Mouse (Mus musculus): ENCODE results near the gene B230118H07Rik.
"Not testable (repeated sequence)": the region's sequence is repeated elsewhere in the genome, so short reads cannot be mapped to it uniquely, and the experiment has no call there.

The B230118H07Rik gene

GRCm38 (mm10) chr2:101581418-101581817, 67.9 kb downstream of the B230118H07Rik start:
- peak; percentile 61 for DNase-seq

- DNase-seq: peak; percentile 15
Observed at GRCm38 (mm10) chr2:101580977-101581376, 68.4 kb downstream of the B230118H07Rik start.

- DNase-seq: no peak
Observed at GRCm38 (mm10) chr2:101580428-101580827, 68.9 kb downstream of the B230118H07Rik start.

- peak; percentile 7 for DNase-seq
Observed at GRCm38 (mm10) chr2:101580027-101580426, 69.3 kb downstream of the B230118H07Rik start.

- DNase-seq: peak; percentile 6
Observed at GRCm38 (mm10) chr2:101577243-101577642, 72.1 kb downstream of the B230118H07Rik start.

- peak; percentile 11 for DNase-seq
Observed at GRCm38 (mm10) chr2:101569230-101569629, 80.1 kb downstream of the B230118H07Rik start.

GRCm38 (mm10) chr2:101567490-101567889, 81.8 kb downstream of the B230118H07Rik start:
- DNase-seq: no peak

GRCm38 (mm10) chr2:101563776-101564175, 85.6 kb downstream of the B230118H07Rik start:
- DNase-seq: peak; percentile 40

GRCm38 (mm10) chr2:101563206-101563605, 86.1 kb downstream of the B230118H07Rik start:
- DNase-seq: peak; percentile 52

- DNase-seq: no peak
Observed at GRCm38 (mm10) chr2:101559431-101559830, 89.9 kb downstream of the B230118H07Rik start.

GRCm38 (mm10) chr2:101555886-101556285, 93.4 kb downstream of the B230118H07Rik start:
- DNase-seq: no peak

- no peak for DNase-seq
Observed at GRCm38 (mm10) chr2:101553851-101554250, 95.5 kb downstream of the B230118H07Rik start.

- peak; percentile 71 for DNase-seq
Observed at GRCm38 (mm10) chr2:101552301-101552700, 97.0 kb downstream of the B230118H07Rik start.

GRCm38 (mm10) chr2:101551026-101551719, 98.2 kb downstream of the B230118H07Rik start:
- DNase-seq: peak; percentile 75

- DNase-seq: peak; percentile 53
Observed at GRCm38 (mm10) chr2:101550176-101550575, 99.2 kb downstream of the B230118H07Rik start.

GRCm38 (mm10) chr2:101548866-101549265, 100.5 kb downstream of the B230118H07Rik start:
- no peak for DNase-seq

- peak; percentile 43 for DNase-seq
Observed at GRCm38 (mm10) chr2:101545593-101545992, 103.7 kb downstream of the B230118H07Rik start.

- DNase-seq: peak; percentile 81
Observed at GRCm38 (mm10) chr2:101543704-101544417, 105.5 kb downstream of the B230118H07Rik start.

GRCm38 (mm10) chr2:101536887-101537286, 112.4 kb downstream of the B230118H07Rik start:
- not testable (repeated sequence) for DNase-seq

- no peak for DNase-seq
Observed at GRCm38 (mm10) chr2:101533741-101534140, 115.6 kb downstream of the B230118H07Rik start.

- peak; percentile 68 for DNase-seq
Observed at GRCm38 (mm10) chr2:101525503-101526381, 123.6 kb downstream of the B230118H07Rik start.

- DNase-seq: no peak
Observed at GRCm38 (mm10) chr2:101525091-101525490, 124.2 kb downstream of the B230118H07Rik start.

GRCm38 (mm10) chr2:101520503-101520902, 128.8 kb downstream of the B230118H07Rik start:
- DNase-seq: no peak
